Mouse (Mus musculus) limb, embryonic 14.5 days (tissue): ENCODE data around the gene Rap1gap2. TPM values are rescaled to one million over a fixed set of nuclear protein-coding genes. Genes with fewer than 3 reads are reported as not detected.
A peak's percentile ranks its signal among the peaks of the same experiment; 100 is the strongest.

Source experiments
- ATAC-seq: fragments of 200-750 bp; cut with Nextera tagmentation; 2 replicates; pipeline ENCODE4 v1.8.0; 2017; ENCODE audit warnings: low read depth, moderate number of reproducible peaks, moderate TSS enrichment; ENCODE audit not compliant: low FRiP score
- DNase-seq: peaks from one replicate; pipeline ENCODE4 v3.0.0-alpha.2; 2015; ENCODE audit warnings: low spot score
- H3K27ac ChIP-seq: fragments of 300-500 bp; sonication (generic); replicated peaks from 2 replicates; pipeline ENCODE4 v1.5.1; 2014; ENCODE audit warnings: low read depth, mild to moderate bottlenecking, low read length, moderate library complexity, mixed read lengths
- H3K27me3 ChIP-seq: fragments of 300-500 bp; sonication (generic); 2 replicates; pipeline ENCODE4 v1.6.1; 2014; ENCODE audit warnings: low read length, mixed read lengths; ENCODE audit not compliant: control insufficient read depth, insufficient read depth
- H3K36me3 ChIP-seq: fragments of 300-500 bp; sonication (generic); 2 replicates; pipeline ENCODE4 v1.6.1; 2014; ENCODE audit warnings: mild to moderate bottlenecking, low read length, moderate library complexity, mixed read lengths; ENCODE audit not compliant: control insufficient read depth, insufficient read depth
- H3K4me1 ChIP-seq: fragments of 300-500 bp; sonication (generic); 2 replicates; pipeline ENCODE4 v1.6.1; 2014; ENCODE audit warnings: antibody characterized with exemption, low read length, mixed read lengths; ENCODE audit not compliant: control insufficient read depth, insufficient read depth
- H3K4me2 ChIP-seq: fragments of 300-500 bp; sonication (generic); replicated peaks from 2 replicates; pipeline ENCODE4 v1.6.1; 2014; ENCODE audit warnings: low read depth, mild to moderate bottlenecking, low read length, moderate library complexity; ENCODE audit not compliant: severe bottlenecking
- H3K4me3 ChIP-seq: fragments of 300-500 bp; sonication (generic); replicated peaks from 2 replicates; pipeline ENCODE4 v1.5.1; 2014; ENCODE audit warnings: low read length
- H3K9ac ChIP-seq: fragments of 300-500 bp; sonication (generic); 2 replicates; pipeline ENCODE4 v1.6.1; 2014; ENCODE audit warnings: mild to moderate bottlenecking, low read depth, low read length, moderate library complexity; ENCODE audit not compliant: severe bottlenecking
- H3K9me3 ChIP-seq: fragments of 300-500 bp; sonication (generic); 2 replicates; pipeline ENCODE4 v1.6.1; 2016; ENCODE audit warnings: low read length; ENCODE audit not compliant: control insufficient read depth
- POLR2A ChIP-seq: fragments of 200-500 bp; IDR thresholded peaks from 2 replicates; pipeline ENCODE4 v1.8.0; 2012; ENCODE audit warnings: inconsistent platforms, mild to moderate bottlenecking, moderate library complexity, borderline replicate concordance; ENCODE audit not compliant: insufficient read depth, insufficient read length; ENCODE audit errors: extremely low read depth
- WGBS: fragments of 180-500 bp; shearing (Covaris S2); extraction: QIAGEN DNeasy Blood & Tissue Kit; methylation state at CpG from one replicate; pipeline ENCODE4 v1.1.7; 2014; 5-methylcytosine and 5-hydroxymethylcytosine counted together
- polyA plus RNA-seq, 2 experiments: library from polyadenylated mRNA; depleted of rRNA in 1 of 2; stranded (reverse) in 1 of 2; unstranded in 1 of 2; fragments of >200 nt; fragmentation: Nextera tagmentation in 1 of 2; extraction: Ambion mirVana in 1 of 2; gene quantifications; 2 replicates each; pipeline versions ENCODE4 v1.2.1 to v1.2.3; 2012 to 2014

Gene Rap1gap2
- 3.5 and 4.1 TPM in 2 replicates for polyA plus RNA-seq (2012; rRNA removed)
- 1.1 and 1.8 TPM in 2 replicates for polyA plus RNA-seq (2014; fragmentation: Nextera tagmentation; extraction: Ambion mirVana)

DNA sequence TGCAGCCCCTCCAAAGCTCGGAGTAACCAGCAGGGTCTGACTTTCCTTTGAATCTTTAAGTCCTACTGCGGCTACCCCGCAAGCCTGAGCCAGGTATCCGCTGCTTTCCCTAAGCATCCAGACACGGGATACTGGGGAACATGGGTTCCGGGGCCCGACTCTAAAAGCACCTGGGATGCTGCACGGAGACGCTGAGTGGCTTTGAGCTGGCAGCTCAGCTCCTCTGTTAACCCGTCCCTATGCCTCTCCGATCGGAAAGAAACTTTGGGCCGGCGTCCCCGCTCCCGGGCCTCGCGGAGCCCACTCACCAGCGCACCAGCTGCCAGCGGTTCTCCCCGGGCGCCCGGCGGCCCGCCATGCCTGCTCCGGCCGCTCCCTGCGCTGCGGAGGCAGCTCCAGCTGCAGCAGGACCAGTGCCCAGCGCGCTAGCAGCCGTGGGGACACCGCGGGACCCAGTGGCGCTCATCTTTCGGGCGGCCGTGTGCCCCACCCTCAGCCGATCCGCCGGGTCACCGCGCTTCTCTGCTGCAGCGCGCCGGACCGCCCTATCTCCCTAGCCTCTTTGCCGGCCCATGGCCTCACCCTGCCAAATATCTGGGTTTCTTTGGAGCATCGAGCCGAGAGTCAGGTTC, at the start of gene Rap1gap2:
Gene Rap1gap2, minus strand, starts transcription at position 371 of the 632 bp plus-strand sequence.
- H3K4me3 ChIP-seq: peak within 1 kb of the TSS; percentile 26
- H3K4me2 ChIP-seq: peak within 1 kb of the TSS; percentile 38
- H3K27ac ChIP-seq: no peak within 1 kb of the TSS
- no peaks in the 10 kb centered on the region for H3K9me3 ChIP-seq
- no peak within 1 kb of the TSS for H3K9ac ChIP-seq
- H3K4me1 ChIP-seq: no peaks in the 10 kb centered on the region
- H3K27me3 ChIP-seq: peaks cover 24% of the 10 kb centered on the region
- no peak for TF ChIP-seq POLR2A
- WGBS: 2% methylated on average over 48 of the region's 50 CpGs
- DNase-seq (no peak), ATAC-seq (no peak)
- no peaks in the 10 kb centered on the region for H3K36me3 ChIP-seq

DNA sequence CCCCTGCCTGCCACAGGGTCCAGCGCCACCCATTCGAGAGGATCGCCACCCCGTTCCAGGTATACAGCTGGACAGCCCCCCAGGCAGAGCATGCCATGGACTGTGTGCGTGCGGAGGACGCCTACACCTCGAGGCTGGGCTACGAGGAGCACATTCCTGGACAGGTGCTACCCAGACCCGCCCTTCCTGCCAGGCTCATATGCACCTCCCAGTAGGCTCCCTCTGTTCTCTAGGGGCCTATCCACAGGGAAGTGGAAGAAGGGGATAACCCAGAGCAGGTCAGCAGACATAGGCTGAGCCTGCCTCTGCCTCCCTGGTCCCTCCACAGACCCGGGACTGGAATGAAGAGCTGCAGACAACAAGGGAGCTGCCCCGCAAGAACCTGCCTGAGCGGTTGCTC, 49.6 kb upstream of the Rap1gap2 start:
- no peaks in the 10 kb centered on the region for H3K4me1 ChIP-seq
- H3K9me3 ChIP-seq: no peaks in the 10 kb centered on the region
- no peak overlapping the region for H3K27ac ChIP-seq
- peaks cover 87% of the 10 kb centered on the region for H3K36me3 ChIP-seq
- no peak overlapping the region for H3K4me3 ChIP-seq
- no peak for TF ChIP-seq POLR2A
- WGBS: 89% methylated on average over 13 of the region's 13 CpGs
- H3K27me3 ChIP-seq: no peaks in the 10 kb centered on the region
- DNase-seq (no peak), ATAC-seq (no peak)
- H3K4me2 ChIP-seq: no peak overlapping the region
- no peak overlapping the region for H3K9ac ChIP-seq

DNA sequence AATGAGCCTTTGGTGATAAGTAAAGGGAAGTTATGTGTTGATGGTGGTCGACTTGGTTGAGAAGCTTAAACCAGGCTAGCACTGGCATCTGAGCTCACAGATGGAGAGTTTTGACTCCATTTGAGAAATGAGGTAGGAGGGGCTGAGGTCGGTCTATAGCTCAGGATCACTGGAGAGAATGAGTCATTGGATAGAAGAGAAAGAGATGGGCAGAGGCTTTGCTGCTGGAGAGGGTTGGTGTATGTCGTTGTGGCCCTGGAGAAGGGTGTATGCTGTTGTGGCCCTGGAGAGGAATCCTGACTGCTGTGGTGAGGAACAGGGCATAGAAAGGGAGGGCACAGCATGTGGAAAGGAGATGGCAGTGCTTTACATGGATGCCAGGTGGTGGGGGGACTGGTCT, 45.2 kb upstream of the Rap1gap2 start:
- Histone ChIP-seq H3K27me3 (no peaks in the 10 kb centered on the region), H3K4me1 (peaks cover 2% of the 10 kb centered on the region), H3K4me3 (no peak overlapping the region), H3K9ac (no peak overlapping the region), H3K9me3 (no peaks in the 10 kb centered on the region), H3K36me3 (peaks cover 49% of the 10 kb centered on the region), H3K27ac (no peak overlapping the region), H3K4me2 (no peak overlapping the region)
- DNase-seq (no peak), ATAC-seq (no peak)
- WGBS: 84% methylated on average over 3 of the region's 3 CpGs
- TF ChIP-seq POLR2A: no peak

DNA sequence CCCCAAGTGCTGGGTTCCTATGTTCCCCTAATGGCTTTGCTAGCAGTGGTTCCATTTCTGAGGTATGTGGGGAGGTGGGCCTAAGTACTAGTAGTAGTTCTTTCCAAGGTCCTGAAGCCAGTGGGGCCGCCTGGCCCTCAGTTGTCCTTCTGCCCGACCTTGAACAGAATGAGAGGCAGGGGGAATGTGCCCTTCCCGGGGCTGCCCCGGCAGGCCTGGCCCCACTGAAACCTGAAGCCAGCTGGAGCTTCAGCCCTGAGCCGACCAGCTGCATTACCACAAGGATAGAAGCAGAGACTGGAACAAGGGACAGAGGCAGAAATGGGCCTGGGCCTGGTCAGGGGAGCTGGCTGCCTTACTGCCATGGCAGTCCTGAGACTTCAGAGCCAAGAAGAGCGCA, 42.7 kb upstream of the Rap1gap2 start:
- DNase-seq: no peak
- TF ChIP-seq POLR2A: no peak
- WGBS: 48% methylated on average over 6 of the region's 6 CpGs
- peaks cover 13% of the 10 kb centered on the region for H3K4me1 ChIP-seq
- no peaks in the 10 kb centered on the region for H3K9me3 ChIP-seq
- H3K36me3 ChIP-seq: peaks cover 23% of the 10 kb centered on the region
- no peak for ATAC-seq
- H3K27me3 ChIP-seq: no peaks in the 10 kb centered on the region
- no peak overlapping the region for H3K4me3 ChIP-seq
- H3K27ac ChIP-seq: no peak overlapping the region
- no peak overlapping the region for H3K4me2 ChIP-seq
- H3K9ac ChIP-seq: 0 out of 2 replicates have a peak overlapping the region, but pooled peaks have one; percentile 14

- no peak overlapping the region for H3K27ac ChIP-seq
- H3K9ac ChIP-seq: 0 out of 2 replicates have a peak overlapping the region, but pooled peaks have one; percentile 14
- H3K4me3 ChIP-seq: no peak overlapping the region
- TF ChIP-seq POLR2A: no peak
- H3K9me3 ChIP-seq: no peaks in the 10 kb centered on the region
- H3K4me2 ChIP-seq: no peak overlapping the region
- no peaks in the 10 kb centered on the region for H3K27me3 ChIP-seq
- no peak for ATAC-seq
- WGBS: 87% methylated on average over 4 of the region's 4 CpGs
- H3K36me3 ChIP-seq: peaks cover 17% of the 10 kb centered on the region
- DNase-seq: no peak
- peaks cover 13% of the 10 kb centered on the region for H3K4me1 ChIP-seq
Measured at GRCm38 (mm10) chr11:74652791-74653191, 42.1 kb upstream of the Rap1gap2 start.
